Mouse (Mus musculus) lung, postnatal 0 days (tissue): ENCODE data around the gene Slc25a22. TPM values are rescaled to one million over a fixed set of nuclear protein-coding genes. Genes with fewer than 3 reads are reported as not detected.

Experiments used
- ATAC-seq: fragments of 200-750 bp; cut with Nextera tagmentation; 2 replicates; pipeline ENCODE4 v1.8.0; 2017; ENCODE audit warnings: moderate library complexity
- DNase-seq: peaks from one replicate; pipeline ENCODE4 v3.0.0-alpha.2; 2016; ENCODE audit warnings: low spot score
- H3K27ac ChIP-seq: fragments of 300-500 bp; sonication (generic); 2 replicates; pipeline ENCODE4 v1.5.1; 2014; ENCODE audit warnings: antibody characterized with exemption, mild to moderate bottlenecking, low read length, mixed read lengths
- H3K27me3 ChIP-seq: fragments of 300-500 bp; sonication (generic); replicated peaks from 2 replicates; pipeline ENCODE4 v1.6.1; 2014; ENCODE audit warnings: low read length, mixed read lengths; ENCODE audit not compliant: insufficient read depth
- H3K36me3 ChIP-seq: fragments of 300-500 bp; sonication (generic); 2 replicates; pipeline ENCODE4 v1.6.1; 2014; ENCODE audit warnings: low read length, mixed read lengths; ENCODE audit not compliant: insufficient read depth
- H3K4me1 ChIP-seq: fragments of 300-500 bp; sonication (generic); 2 replicates; pipeline ENCODE4 v1.6.1; 2014; ENCODE audit warnings: antibody characterized with exemption, low read depth, low read length, mixed read lengths; ENCODE audit not compliant: insufficient read depth
- H3K4me2 ChIP-seq: fragments of 300-500 bp; sonication (generic); replicated peaks from 2 replicates; pipeline ENCODE4 v1.6.1; 2014; ENCODE audit warnings: low read depth, mild to moderate bottlenecking, low read length, moderate library complexity, mixed read lengths
- H3K4me3 ChIP-seq: fragments of 300-500 bp; sonication (generic); 2 replicates; pipeline ENCODE4 v1.5.1; 2014; ENCODE audit warnings: low read depth, low read length
- H3K9ac ChIP-seq: fragments of 300-500 bp; sonication (generic); replicated peaks from 2 replicates; pipeline ENCODE4 v1.6.1; 2014; ENCODE audit warnings: low read depth, mild to moderate bottlenecking
- H3K9me3 ChIP-seq: fragments of 300-500 bp; sonication (generic); 2 replicates; pipeline ENCODE4 v1.6.1; 2016; ENCODE audit warnings: low read length, mixed read lengths
- CTCF ChIP-seq: IDR thresholded peaks from 2 replicates; pipeline ENCODE4 v1.5.1; 2016; ENCODE audit warnings: antibody characterized with exemption, mild to moderate bottlenecking
- EP300 ChIP-seq: IDR thresholded peaks from 2 replicates; pipeline ENCODE4 v1.6.1; 2016; ENCODE audit warnings: antibody characterized with exemption, mild to moderate bottlenecking, control low read depth
- WGBS: fragments of 180-500 bp; shearing (Covaris S2); extraction: QIAGEN DNeasy Blood & Tissue Kit; methylation state at CpG from one replicate; pipeline ENCODE4 v1.1.7; 2014; 5-methylcytosine and 5-hydroxymethylcytosine counted together
- polyA plus RNA-seq: library from polyadenylated mRNA; unstranded; fragments of >200 nt; fragmentation: Nextera tagmentation; extraction: Ambion mirVana; gene quantifications from 2 replicates; pipeline ENCODE4 v1.2.1, GENCODE M21; 2015

Slc25a22 gene
- polyA plus RNA-seq, 1 experiment from 2014 or later, result 12.3 TPM

- Histone ChIP-seq H3K4me1 (peaks cover 38% of the 10 kb centered on the region), H3K4me2 (peak overlapping the region; percentile 89), H3K9ac (peak overlapping the region; percentile 65), H3K27ac (peak overlapping the region; percentile 89), H3K36me3 (peaks cover 21% of the 10 kb centered on the region), H3K27me3 (no peaks in the 10 kb centered on the region; the same call in 1 of the 2 replicates), H3K4me3 (peak overlapping the region; percentile 55), H3K9me3 (no peaks in the 10 kb centered on the region)
- WGBS, result 14% methylated on average over 5 of the region's 5 CpGs
- DNase-seq (peak; percentile 86), ATAC-seq (peak; percentile 13)
- TF ChIP-seq CTCF, result no peak
- no peak for TF ChIP-seq EP300
Observed at GRCm38 (mm10) chr7:141462333-141462821, 24.7 kb upstream of the Slc25a22 start.

GRCm38 (mm10) chr7:141461521-141462332 lies 24.0 kb upstream of the Slc25a22 start:
- H3K27ac ChIP-seq, result peak overlapping the region; percentile 89
- H3K4me2 ChIP-seq, result peak overlapping the region; percentile 89
- 2% methylated on average over 36 of the region's 59 CpGs for WGBS
- no peaks in the 10 kb centered on the region; the same call in 1 of the 2 replicates for H3K27me3 ChIP-seq
- peaks cover 22% of the 10 kb centered on the region for H3K36me3 ChIP-seq
- H3K9ac ChIP-seq, result peak overlapping the region; percentile 65
- peak overlapping the region; percentile 55 for H3K4me3 ChIP-seq
- H3K9me3 ChIP-seq, result no peaks in the 10 kb centered on the region
- TF ChIP-seq EP300 (no peak), CTCF (peak; percentile 47)
- DNase-seq (peak; percentile 69), ATAC-seq (peak; percentile 12)
- peaks cover 37% of the 10 kb centered on the region for H3K4me1 ChIP-seq

- DNase-seq, result peak; percentile 82
- Histone ChIP-seq H3K9ac (peak within 1 kb of the TSS; percentile 65), H3K36me3 (peaks cover 22% of the 10 kb centered on the region), H3K4me3 (peak within 1 kb of the TSS; percentile 55), H3K27me3 (no peaks in the 10 kb centered on the region; the same call in 1 of the 2 replicates), H3K9me3 (no peaks in the 10 kb centered on the region), H3K4me1 (peaks cover 41% of the 10 kb centered on the region), H3K27ac (peak within 1 kb of the TSS; percentile 89), H3K4me2 (peak within 1 kb of the TSS; percentile 89)
- 31% methylated on average over 15 of the region's 15 CpGs for WGBS
- ATAC-seq, result peak; percentile 24
- TF ChIP-seq EP300, result no peak
- TF ChIP-seq CTCF, result 0 out of 2 replicates have a peak, but pooled peaks have one; percentile 2
Observed at GRCm38 (mm10) chr7:141460391-141461113, 22.9 kb upstream of the Slc25a22 start, which contains the start of gene Cracr2b. TSS of gene Cracr2b (plus strand) at chr7:141461094.

- Histone ChIP-seq H3K36me3 (peaks cover 22% of the 10 kb centered on the region), H3K9ac (no peak overlapping the region), H3K9me3 (no peaks in the 10 kb centered on the region), H3K27ac (0 out of 2 replicates have a peak overlapping the region, but pooled peaks have one; percentile 4), H3K27me3 (no peaks in the 10 kb centered on the region; the same call in 1 of the 2 replicates), H3K4me2 (no peak overlapping the region), H3K4me3 (no peak overlapping the region), H3K4me1 (peaks cover 40% of the 10 kb centered on the region)
- 42% methylated on average over 5 of the region's 5 CpGs for WGBS
- TF ChIP-seq CTCF, result no peak
- TF ChIP-seq EP300, result no peak
- DNase-seq (peak; percentile 20), ATAC-seq (no peak)
Observed at GRCm38 (mm10) chr7:141460001-141460390, 22.3 kb upstream of the Slc25a22 start.

DNA sequence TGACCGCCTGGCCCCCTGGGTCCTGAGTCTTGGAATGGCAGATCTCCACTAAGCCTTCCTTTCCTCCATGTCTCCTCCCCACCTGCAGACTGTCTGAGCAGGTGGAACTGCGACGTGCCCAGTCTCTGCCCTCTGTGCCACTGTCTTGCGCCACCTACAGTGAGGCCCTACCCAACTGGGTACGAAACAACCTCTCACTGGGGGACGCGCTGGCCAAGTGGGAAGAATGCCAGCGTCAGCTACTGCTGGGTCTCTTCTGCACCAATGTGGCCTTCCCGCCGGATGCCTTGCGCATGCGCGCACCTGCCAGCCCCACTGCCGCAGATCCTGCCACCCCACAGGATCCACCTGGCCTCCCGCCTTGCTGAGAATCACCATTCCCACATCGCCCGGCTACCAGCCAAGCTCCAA lies 21.6 kb upstream of the Slc25a22 start:
- Histone ChIP-seq H3K9me3 (no peaks in the 10 kb centered on the region), H3K9ac (no peak overlapping the region), H3K27me3 (no peaks in the 10 kb centered on the region; the same call in 1 of the 2 replicates), H3K4me3 (no peak overlapping the region), H3K27ac (no peak overlapping the region), H3K36me3 (peaks cover 22% of the 10 kb centered on the region), H3K4me1 (peaks cover 39% of the 10 kb centered on the region), H3K4me2 (no peak overlapping the region)
- WGBS, result 89% methylated on average over 17 of the region's 17 CpGs
- TF ChIP-seq CTCF (no peak), EP300 (no peak)
- ATAC-seq, result no peak
- peak; percentile 5 for DNase-seq

DNA sequence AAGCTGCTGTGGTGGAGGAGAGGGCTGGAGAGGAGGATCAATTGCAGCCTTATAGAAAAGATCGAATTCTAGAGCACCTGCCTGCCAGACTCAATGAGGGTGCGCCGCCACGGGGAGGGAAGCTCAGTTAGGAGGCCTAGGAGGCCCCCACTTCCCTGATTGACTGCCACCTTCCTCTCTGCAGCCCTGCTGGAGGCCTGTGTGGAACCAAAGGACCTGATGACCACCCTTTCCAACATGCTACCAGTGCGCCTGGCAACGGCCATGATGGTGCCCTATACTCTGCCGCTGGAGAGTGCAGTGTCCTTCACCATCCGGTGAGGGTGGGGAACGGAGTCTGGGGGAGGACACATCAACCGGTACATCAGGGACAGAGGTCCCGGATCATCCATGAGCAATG lies 21.0 kb upstream of the Slc25a22 start:
- no peak overlapping the region for H3K9ac ChIP-seq
- peaks cover 36% of the 10 kb centered on the region for H3K4me1 ChIP-seq
- DNase-seq (no peak), ATAC-seq (no peak)
- H3K4me2 ChIP-seq, result no peak overlapping the region
- H3K27ac ChIP-seq, result no peak overlapping the region
- no peaks in the 10 kb centered on the region; the same call in 1 of the 2 replicates for H3K27me3 ChIP-seq
- 90% methylated on average over 10 of the region's 11 CpGs for WGBS
- peaks cover 22% of the 10 kb centered on the region for H3K36me3 ChIP-seq
- no peak for TF ChIP-seq CTCF
- TF ChIP-seq EP300, result no peak
- no peak overlapping the region for H3K4me3 ChIP-seq
- H3K9me3 ChIP-seq, result no peaks in the 10 kb centered on the region
